ENCODE assay signal across 13 mouse cellular contexts in the genomic region with DNA sequence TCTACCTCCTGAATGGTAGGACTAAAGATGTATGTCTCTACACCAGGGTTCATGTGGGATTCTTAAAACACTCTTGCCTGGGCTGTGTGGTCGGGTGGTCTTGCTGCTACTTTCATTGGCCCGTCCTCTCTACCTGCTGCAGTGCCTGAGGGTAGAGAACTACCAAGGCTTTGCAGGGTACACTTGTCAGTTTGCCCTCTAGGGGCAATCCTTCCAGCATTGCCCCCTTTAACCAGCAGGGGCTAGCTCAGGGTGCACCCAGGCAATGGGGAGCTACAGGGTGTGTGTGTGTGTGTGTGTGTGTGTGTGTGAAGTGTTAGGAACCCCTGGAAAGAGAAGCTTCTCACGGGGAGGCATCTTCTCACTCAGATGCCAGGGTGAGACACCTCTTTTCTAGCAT.
DNase-seq lines count a peak whose midpoint lies in the region; TF ChIP-seq lines count a peak whose summit lies in the region.
"Had no signal": no experiment of that assay in that cellular context is flagged by ENCODE, and none has a peak within 500 bp of the region (broad histone marks: within the 10 kb centered on the region; RNA-seq: fewer than 3 reads in every experiment).

No protein-coding gene starts in this region.

- H3K4me3 ChIP-seq in cerebellum, adult 2 months (replicated peaks; ENCODE audit: insufficient read depth, low read depth, low read length): no peak overlapping the region
- H3K4me3 ChIP-seq in thymus, adult 2 months (ENCODE audit: control insufficient read depth, insufficient read depth, low read length): no peak overlapping the region
- H3K4me3 ChIP-seq: embryonic facial prominence, embryonic 12.5 days; liver, embryonic 13.5 days; midbrain, embryonic 13.5 days had no signal

- no peak for TF ChIP-seq POLR2A in cerebellum, adult 2 months (IDR thresholded peaks at IDR 0.05; ENCODE audit: borderline replicate concordance, insufficient read depth, low read length)
- no peak for TF ChIP-seq POLR2A in thymus, adult 2 months (IDR thresholded peaks at IDR 0.05; ENCODE audit: control insufficient read depth, extremely low read depth, insufficient read depth, low read length, poor library complexity)

- H3K27me3 ChIP-seq in cerebellum, adult 2 months (ENCODE audit: control insufficient read depth, insufficient read depth, low read length): no peaks in the 10 kb centered on the region
- no peaks in the 10 kb centered on the region for H3K27me3 ChIP-seq in thymus, adult 2 months (ENCODE audit: control insufficient read depth, insufficient read depth, low read length)
- H3K27me3 ChIP-seq: midbrain, embryonic 13.5 days had no signal

- DNase-seq in cerebellum, adult 2 months: no peak
- no peak for DNase-seq in cerebellum, postnatal 36 days
- DNase-seq in kidney, postnatal 4 days: peak; percentile 21 to 32
- DNase-seq in kidney, postnatal 14 days: no peak
- DNase-seq in thymus, adult 2 months: peak; percentile 11
- no peak for DNase-seq in thymus, adult 18-20 months
- no peak for DNase-seq in testis, postnatal 14 days (ENCODE audit: low spot score)
- DNase-seq in adrenal gland, postnatal 25 days: no peak
- DNase-seq: gastrocnemius, postnatal 14 days; kidney, postnatal 10 days; liver, embryonic 13.5 days had no signal

- no peak overlapping the region for H3K27ac ChIP-seq in cerebellum, adult 2 months (ENCODE audit: insufficient read depth, low read length)
- H3K27ac ChIP-seq in thymus, adult 2 months (ENCODE audit: control insufficient read depth, insufficient read depth, low read length): no peak overlapping the region
- H3K27ac ChIP-seq: embryonic facial prominence, embryonic 12.5 days; liver, embryonic 13.5 days; midbrain, embryonic 13.5 days had no signal

- H3K4me1 ChIP-seq in cerebellum, adult 2 months (ENCODE audit: control insufficient read depth, insufficient read depth, low read length): peaks cover 91% of the 10 kb centered on the region
- H3K4me1 ChIP-seq in thymus, adult 2 months (replicated peaks; ENCODE audit: control insufficient read depth, insufficient read depth, low read length): no peaks in the 10 kb centered on the region
- H3K4me1 ChIP-seq: liver, embryonic 13.5 days had no signal

- H3K36me3 ChIP-seq in thymus, adult 2 months (ENCODE audit: control insufficient read depth, insufficient read depth, low read length): no peaks in the 10 kb centered on the region
- H3K36me3 ChIP-seq: embryonic facial prominence, embryonic 12.5 days; liver, embryonic 13.5 days; midbrain, embryonic 13.5 days had no signal

- 0 out of 2 replicates have a peak, but pooled peaks have one; percentile 19 for TF ChIP-seq CTCF in cerebellum, adult 2 months (IDR thresholded peaks at IDR 0.05; ENCODE audit: borderline replicate concordance, insufficient read depth, low read depth, low read length)
- no peak; the same call in 1 of the 2 replicates for TF ChIP-seq CTCF in thymus, adult 2 months (IDR thresholded peaks at IDR 0.05; ENCODE audit: borderline replicate concordance, control insufficient read depth, extremely low read depth, insufficient read depth, low read length, poor library complexity)

- WGBS in cerebellum, adult 2 months: 55% methylated on average over 3 of the region's 3 CpGs
- 60% methylated on average over 3 of the region's 3 CpGs for WGBS in thymus, adult 2 months

Comparison
In these comparisons a context has a peak if more than half of its experiments do, and no peak if none do; other contexts are left out.
1. DNase-seq: peak in kidney, postnatal 4 days (2 of 2) and thymus, adult 2 months (single experiment); none in cerebellum, adult 2 months (0 of 2), cerebellum, postnatal 36 days (0 of 2), kidney, postnatal 14 days (single experiment), thymus, adult 18-20 months (0 of 2), testis, postnatal 14 days (single experiment) and adrenal gland, postnatal 25 days (single experiment).